Mouse (Mus musculus): Measurements from ENCODE around the gene Clcnkb. TPM values are rescaled to one million over a fixed set of nuclear protein-coding genes. Genes with fewer than 3 reads are reported as not detected.

The Clcnkb gene
- under 1 TPM; 0.43 to 0.57 TPM for total RNA-seq (2021)
- polyA plus RNA-seq (2012; rRNA removed) = 2.1 and 4.6 TPM in 2 replicates
- long read RNA-seq = 0 reads

GRCm38 (mm10) chr4:141415924-141416323 is at the start of gene Clcnkb:
Gene Clcnkb, minus strand, starts transcription at chr4:141416014.
- intact Hi-C loops (cut with DNase I) = no loop called here
- H3K36me3 ChIP-seq (ENCODE audit: control insufficient read depth, insufficient read depth, low read length) = no peaks in the 10 kb centered on the region
- TF ChIP-seq CTCF (IDR thresholded peaks at IDR 0.05) (no peak), POLR2A (IDR thresholded peaks at IDR 0.05; ENCODE audit: insufficient read depth, low read depth, low read length) (no peak), EP300 (IDR thresholded peaks at IDR 0.05; ENCODE audit: insufficient read depth, low read depth, low read length) (no peak)
- H3K4me3 ChIP-seq = no peak within 1 kb of the TSS
- H3K27me3 ChIP-seq (ENCODE audit: control insufficient read depth, insufficient read depth, low read length) = no peaks in the 10 kb centered on the region
- WGBS = 62% methylated on average over 7 of the region's 7 CpGs
- no peak for DNase-seq
- no peaks in the 10 kb centered on the region for H3K79me2 ChIP-seq (replicated peaks; ENCODE audit: control insufficient read depth, insufficient read depth, low read length)
- no peak within 1 kb of the TSS for H3K27ac ChIP-seq
- H3K4me1 ChIP-seq (ENCODE audit: control insufficient read depth, insufficient read depth, low read length) = no peaks in the 10 kb centered on the region; the same call in 1 of the 2 replicates
- no peak within 1 kb of the TSS for H3K9ac ChIP-seq (ENCODE audit: low read depth, low read length)

- no peaks in the 10 kb centered on the region for H3K36me3 ChIP-seq (ENCODE audit: control insufficient read depth, insufficient read depth, low read length)
These were observed 48.9 kb upstream of the Clcnkb start for GRCm38 (mm10) chr4:141464722-141465121.

GRCm38 (mm10) chr4:141463472-141463871 is 47.7 kb upstream of the Clcnkb start:
- intact Hi-C loops (cut with DNase I) = no loop called here
- Histone ChIP-seq H3K4me1 (ENCODE audit: control insufficient read depth, insufficient read depth, low read length) (peaks cover under 1% of the 10 kb centered on the region; the same call in 1 of the 2 replicates), H3K4me3 (no peak overlapping the region), H3K27me3 (ENCODE audit: control insufficient read depth, insufficient read depth, low read length) (no peaks in the 10 kb centered on the region), H3K9ac (ENCODE audit: low read depth, low read length) (no peak overlapping the region), H3K36me3 (ENCODE audit: control insufficient read depth, insufficient read depth, low read length) (no peaks in the 10 kb centered on the region), H3K79me2 (replicated peaks; ENCODE audit: control insufficient read depth, insufficient read depth, low read length) (peaks cover 3% of the 10 kb centered on the region), H3K27ac (no peak overlapping the region)
- DNase-seq = no peak
- TF ChIP-seq CTCF (IDR thresholded peaks at IDR 0.05) (no peak), POLR2A (IDR thresholded peaks at IDR 0.05; ENCODE audit: insufficient read depth, low read depth, low read length) (no peak), EP300 (IDR thresholded peaks at IDR 0.05; ENCODE audit: insufficient read depth, low read depth, low read length) (no peak)
- 67% methylated on average over 14 of the region's 14 CpGs for WGBS

More at GRCm38 (mm10) chr4:141464722-141465121, 48.9 kb upstream of the Clcnkb start:
- WGBS = 81% methylated on average over 16 of the region's 16 CpGs
- no peak overlapping the region for H3K4me3 ChIP-seq
- H3K4me1 ChIP-seq (ENCODE audit: control insufficient read depth, insufficient read depth, low read length) = no peaks in the 10 kb centered on the region
- intact Hi-C loops (cut with DNase I) = no loop called here
- no peaks in the 10 kb centered on the region for H3K27me3 ChIP-seq (ENCODE audit: control insufficient read depth, insufficient read depth, low read length)
- no peak overlapping the region for H3K27ac ChIP-seq
- peaks cover under 1% of the 10 kb centered on the region for H3K79me2 ChIP-seq (replicated peaks; ENCODE audit: control insufficient read depth, insufficient read depth, low read length)
- DNase-seq = no peak
- no peak for TF ChIP-seq EP300 (IDR thresholded peaks at IDR 0.05; ENCODE audit: insufficient read depth, low read depth, low read length)
- H3K9ac ChIP-seq (ENCODE audit: low read depth, low read length) = no peak overlapping the region

DNA sequence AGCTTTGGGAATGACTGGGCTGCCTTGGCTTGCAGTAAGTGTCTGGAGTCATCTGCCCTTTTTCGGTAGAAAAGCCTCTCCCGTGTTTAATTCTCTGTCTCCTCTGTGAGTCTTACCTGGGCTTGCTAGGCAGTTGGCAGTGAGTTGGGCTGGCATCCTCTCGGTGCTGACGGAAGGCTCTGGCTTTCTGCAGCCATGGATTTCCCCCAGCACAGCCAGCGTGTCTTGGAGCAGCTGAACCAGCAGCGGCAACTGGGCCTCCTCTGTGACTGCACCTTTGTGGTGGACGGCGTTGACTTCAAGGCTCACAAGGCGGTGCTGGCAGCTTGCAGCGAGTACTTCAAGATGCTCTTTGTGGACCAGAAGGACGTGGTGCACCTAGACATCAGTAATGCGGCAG is 45.8 kb upstream of the Clcnkb start:
- H3K36me3 ChIP-seq (ENCODE audit: control insufficient read depth, insufficient read depth, low read length) = no peaks in the 10 kb centered on the region
- intact Hi-C loops (cut with DNase I) = loop anchor here (2.0 kb wide), 1 partner anchor 31 kb away; no protein-coding TSS in a partner anchor

DNA sequence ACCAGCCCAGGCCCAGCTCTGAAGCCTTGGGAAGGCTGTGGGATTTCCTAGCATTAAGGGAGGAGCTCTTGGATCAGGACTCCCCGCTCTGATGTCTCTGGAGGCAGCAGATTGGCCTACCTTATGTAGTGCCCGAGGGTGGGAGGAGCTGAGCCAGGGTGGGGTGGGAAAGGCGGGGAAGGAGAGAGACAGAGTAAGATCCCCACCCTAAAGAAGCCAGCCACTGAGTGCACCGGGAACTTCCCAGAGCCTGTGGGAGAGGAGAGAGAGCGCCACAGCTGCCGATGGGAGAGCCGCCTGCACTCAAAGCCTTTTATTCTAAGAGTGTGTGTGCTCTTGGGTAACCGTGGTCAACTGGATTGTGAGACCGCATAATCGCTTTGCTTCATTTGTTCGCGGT is 45.3 kb upstream of the Clcnkb start:
- peaks cover 4% of the 10 kb centered on the region for H3K79me2 ChIP-seq (replicated peaks; ENCODE audit: control insufficient read depth, insufficient read depth, low read length)
- H3K27me3 ChIP-seq (ENCODE audit: control insufficient read depth, insufficient read depth, low read length) = no peaks in the 10 kb centered on the region
- peaks cover 1% of the 10 kb centered on the region; the same call in 1 of the 2 replicates for H3K4me1 ChIP-seq (ENCODE audit: control insufficient read depth, insufficient read depth, low read length)
- DNase-seq = no peak
- no peak overlapping the region for H3K9ac ChIP-seq (ENCODE audit: low read depth, low read length)
- H3K4me3 ChIP-seq = no peak overlapping the region
- intact Hi-C loops (cut with DNase I) = loop anchor here (2.0 kb wide), 1 partner anchor 30 kb away; no protein-coding TSS in a partner anchor
- no peaks in the 10 kb centered on the region for H3K36me3 ChIP-seq (ENCODE audit: control insufficient read depth, insufficient read depth, low read length)
- TF ChIP-seq CTCF (IDR thresholded peaks at IDR 0.05) (no peak), EP300 (IDR thresholded peaks at IDR 0.05; ENCODE audit: insufficient read depth, low read depth, low read length) (no peak), POLR2A (IDR thresholded peaks at IDR 0.05; ENCODE audit: insufficient read depth, low read depth, low read length) (no peak)
- H3K27ac ChIP-seq = no peak overlapping the region
- 72% methylated on average over 12 of the region's 12 CpGs for WGBS

More for the DNA sequence above, 45.8 kb upstream of the Clcnkb start:
- no peak overlapping the region for H3K9ac ChIP-seq (ENCODE audit: low read depth, low read length)
- no peak overlapping the region for H3K4me3 ChIP-seq
- H3K4me1 ChIP-seq (ENCODE audit: control insufficient read depth, insufficient read depth, low read length) = peaks cover 1% of the 10 kb centered on the region; the same call in 1 of the 2 replicates
- 86% methylated on average over 12 of the region's 12 CpGs for WGBS
- TF ChIP-seq POLR2A (IDR thresholded peaks at IDR 0.05; ENCODE audit: insufficient read depth, low read depth, low read length) = no peak
- TF ChIP-seq EP300 (IDR thresholded peaks at IDR 0.05; ENCODE audit: insufficient read depth, low read depth, low read length) = no peak
- no peak for TF ChIP-seq CTCF (IDR thresholded peaks at IDR 0.05)
- DNase-seq = no peak
- H3K27ac ChIP-seq = no peak overlapping the region
- H3K27me3 ChIP-seq (ENCODE audit: control insufficient read depth, insufficient read depth, low read length) = no peaks in the 10 kb centered on the region
- H3K79me2 ChIP-seq (replicated peaks; ENCODE audit: control insufficient read depth, insufficient read depth, low read length) = peaks cover 3% of the 10 kb centered on the region

- no peak overlapping the region for H3K4me3 ChIP-seq
- no peak overlapping the region for H3K9ac ChIP-seq (ENCODE audit: low read depth, low read length)
- H3K27me3 ChIP-seq (ENCODE audit: control insufficient read depth, insufficient read depth, low read length) = no peaks in the 10 kb centered on the region
- peaks cover 4% of the 10 kb centered on the region for H3K79me2 ChIP-seq (replicated peaks; ENCODE audit: control insufficient read depth, insufficient read depth, low read length)
- no peak overlapping the region for H3K27ac ChIP-seq
- intact Hi-C loops (cut with DNase I) = loop anchor here (2.0 kb wide), 1 partner anchor 30 kb away; no protein-coding TSS in a partner anchor
- no peak for TF ChIP-seq CTCF (IDR thresholded peaks at IDR 0.05)
- no peak for TF ChIP-seq POLR2A (IDR thresholded peaks at IDR 0.05; ENCODE audit: insufficient read depth, low read depth, low read length)
- TF ChIP-seq EP300 (IDR thresholded peaks at IDR 0.05; ENCODE audit: insufficient read depth, low read depth, low read length) = no peak
- H3K4me1 ChIP-seq (ENCODE audit: control insufficient read depth, insufficient read depth, low read length) = peaks cover 1% of the 10 kb centered on the region; the same call in 1 of the 2 replicates
- no peak for DNase-seq
- H3K36me3 ChIP-seq (ENCODE audit: control insufficient read depth, insufficient read depth, low read length) = no peaks in the 10 kb centered on the region
- WGBS = 77% methylated on average over 4 of the region's 4 CpGs
These were observed 44.7 kb upstream of the Clcnkb start for GRCm38 (mm10) chr4:141460481-141460880.
